Mouse (Mus musculus) midbrain, postnatal 0 days (tissue): Measurements from ENCODE around the gene C2cd2. TPM values are rescaled to one million over a fixed set of nuclear protein-coding genes. Genes with fewer than 3 reads are reported as not detected.
"Not testable (repeated sequence)": the region's sequence is repeated elsewhere in the genome, so short reads cannot be mapped to it uniquely, and the experiment has no call there.

Experiments used
- ATAC-seq: fragments of 200-750 bp; cut with Nextera tagmentation; 2 replicates; pipeline ENCODE4 v1.8.0; 2017; ENCODE audit warnings: moderate number of reproducible peaks, mild to moderate bottlenecking, moderate TSS enrichment, moderate library complexity; ENCODE audit not compliant: low FRiP score
- DNase-seq: peaks from one replicate; pipeline ENCODE4 v3.0.0-alpha.2; 2015; ENCODE audit warnings: low spot score
- H3K27ac ChIP-seq: fragments of 300-500 bp; sonication (generic); 2 replicates; pipeline ENCODE4 v1.5.1; 2014; ENCODE audit warnings: low read depth, mild to moderate bottlenecking, low read length, mixed read lengths
- H3K27me3 ChIP-seq: fragments of 300-500 bp; sonication (generic); 2 replicates; pipeline ENCODE4 v1.6.1; 2014; ENCODE audit warnings: low read length, control low read depth, mixed read lengths; ENCODE audit not compliant: insufficient read depth
- H3K36me3 ChIP-seq: fragments of 300-500 bp; sonication (generic); 2 replicates; pipeline ENCODE4 v1.6.1; 2014; ENCODE audit warnings: low read length, control low read depth, mixed read lengths; ENCODE audit not compliant: insufficient read depth
- H3K4me1 ChIP-seq: fragments of 300-500 bp; sonication (generic); 2 replicates; pipeline ENCODE4 v1.6.1; 2014; ENCODE audit warnings: mild to moderate bottlenecking, control low read depth, antibody characterized with exemption, low read length, mixed read lengths; ENCODE audit not compliant: insufficient read depth
- H3K4me2 ChIP-seq: fragments of 300-500 bp; sonication (generic); 2 replicates; pipeline ENCODE4 v1.6.1; 2014; ENCODE audit warnings: low read depth, mild to moderate bottlenecking, low read length, mixed read lengths; ENCODE audit not compliant: poor library complexity, severe bottlenecking
- H3K4me3 ChIP-seq: fragments of 300-500 bp; sonication (generic); 2 replicates; pipeline ENCODE4 v1.5.1; 2014; ENCODE audit warnings: low read depth, mild to moderate bottlenecking, low read length, moderate library complexity
- H3K9ac ChIP-seq: fragments of 300-500 bp; sonication (generic); replicated peaks from 2 replicates; pipeline ENCODE4 v1.6.1; 2014; ENCODE audit warnings: mild to moderate bottlenecking, low read length, moderate library complexity, mixed read lengths; ENCODE audit not compliant: poor library complexity, severe bottlenecking
- H3K9me3 ChIP-seq: fragments of 300-500 bp; sonication (generic); 2 replicates; pipeline ENCODE4 v1.6.1; 2016; ENCODE audit warnings: low read length, control low read depth
- CTCF ChIP-seq: IDR thresholded peaks from 2 replicates; pipeline ENCODE4 v1.5.1; 2016; ENCODE audit warnings: antibody characterized with exemption, mild to moderate bottlenecking
- WGBS: fragments of 180-500 bp; shearing (Covaris S2); extraction: QIAGEN DNeasy Blood & Tissue Kit; methylation state at CpG from one replicate; pipeline ENCODE4 v1.1.7; 2014; 5-methylcytosine and 5-hydroxymethylcytosine counted together
- polyA plus RNA-seq: library from polyadenylated mRNA; unstranded; fragments of >200 nt; fragmentation: Nextera tagmentation; extraction: Ambion mirVana; gene quantifications from 2 replicates; pipeline ENCODE4 v1.2.1, GENCODE M21; 2015
- total RNA-seq: library from RNA; depleted of rRNA; stranded (reverse); fragments of >200 nt; gene quantifications from 2 replicates; pipeline ENCODE4 v1.2.3, GENCODE M21; 2014

C2cd2 gene
- total and polyA plus RNA-seq, 2 experiments from 2014 or later, result 12.1 to 27.0 TPM

DNA sequence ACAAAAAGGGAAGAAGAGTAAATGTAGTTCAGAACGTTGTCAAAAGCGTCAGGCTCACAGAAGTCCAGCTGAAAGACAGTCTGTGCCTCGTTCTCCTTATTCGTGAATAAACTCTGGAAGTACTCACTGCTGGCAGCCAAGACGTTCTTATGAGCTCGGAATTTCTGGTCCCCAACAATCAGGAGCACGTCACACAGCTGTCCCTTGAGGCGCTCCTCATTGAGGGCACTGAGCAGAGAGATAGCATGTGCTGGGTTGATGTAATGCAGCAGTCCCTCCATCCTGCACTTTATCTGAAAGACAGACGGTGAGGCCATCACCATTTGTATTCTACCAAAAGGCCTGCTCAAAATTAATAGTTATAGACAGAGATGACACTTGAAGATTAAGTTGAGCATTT, 9.6 kb downstream of the C2cd2 start:
- TF ChIP-seq CTCF, result no peak
- WGBS, result 94% methylated on average over 9 of the region's 9 CpGs
- Histone ChIP-seq H3K4me2 (no peak overlapping the region), H3K27me3 (no peaks in the 10 kb centered on the region), H3K9ac (no peak overlapping the region), H3K27ac (no peak overlapping the region), H3K36me3 (peaks cover 49% of the 10 kb centered on the region), H3K4me3 (no peak overlapping the region), H3K4me1 (no peaks in the 10 kb centered on the region), H3K9me3 (no peaks in the 10 kb centered on the region)
- ATAC-seq, result no peak
- DNase-seq, result no peak

DNA sequence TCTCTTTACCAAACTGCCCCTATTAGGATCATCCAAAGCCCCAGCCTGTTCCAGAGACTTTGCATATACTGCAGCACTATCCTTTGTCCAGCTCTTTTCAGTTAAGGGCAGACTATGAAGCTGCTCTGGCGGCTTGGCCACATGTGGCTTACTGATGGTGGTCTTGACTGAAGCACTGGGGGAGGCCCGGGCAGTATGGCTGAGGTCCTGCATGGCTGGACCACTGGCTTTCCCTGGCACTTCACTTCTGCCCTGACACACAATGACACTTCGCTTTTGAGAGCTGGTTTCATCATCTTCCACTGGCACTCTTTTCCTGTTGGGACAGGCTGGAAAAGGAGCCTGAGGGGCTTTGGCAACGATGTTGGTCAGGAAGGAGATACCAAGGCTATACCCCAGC, 10.0 kb downstream of the C2cd2 start:
- Histone ChIP-seq H3K9ac (no peak overlapping the region), H3K4me3 (no peak overlapping the region), H3K4me1 (no peaks in the 10 kb centered on the region), H3K27me3 (no peaks in the 10 kb centered on the region), H3K36me3 (peaks cover 47% of the 10 kb centered on the region), H3K4me2 (no peak overlapping the region), H3K9me3 (no peaks in the 10 kb centered on the region), H3K27ac (no peak overlapping the region)
- 96% methylated on average over 4 of the region's 4 CpGs for WGBS
- DNase-seq, result no peak
- TF ChIP-seq CTCF, result no peak
- no peak for ATAC-seq

DNA sequence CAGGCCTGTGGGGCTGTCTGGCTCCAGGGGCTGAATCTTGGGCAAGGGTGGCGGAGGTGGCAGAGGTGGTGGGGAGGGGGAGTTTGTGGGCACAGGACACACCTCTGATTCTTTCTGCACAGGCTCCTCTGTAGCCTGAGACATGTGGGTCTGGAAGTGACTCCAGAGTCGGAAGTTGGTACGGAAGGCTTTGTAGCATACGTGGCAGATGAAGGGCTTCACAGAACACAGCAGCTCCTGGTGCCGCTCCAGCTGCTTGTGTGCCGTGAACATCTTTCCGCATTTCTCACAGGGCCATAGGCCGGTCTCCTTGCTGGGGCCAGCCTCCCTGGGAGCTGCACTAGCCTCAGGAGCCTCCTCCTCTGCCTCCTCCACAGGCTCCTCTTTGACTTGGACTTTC, 12.3 kb downstream of the C2cd2 start:
- H3K4me3 ChIP-seq, result no peak overlapping the region
- no peak overlapping the region for H3K4me2 ChIP-seq
- H3K27ac ChIP-seq, result no peak overlapping the region
- H3K9me3 ChIP-seq, result no peaks in the 10 kb centered on the region
- 97% methylated on average over 8 of the region's 8 CpGs for whole genome bisulfite sequencing
- no peak for DNase-seq
- no peak for TF ChIP-seq CTCF
- peaks cover 35% of the 10 kb centered on the region for H3K36me3 ChIP-seq
- no peaks in the 10 kb centered on the region for H3K27me3 ChIP-seq
- ATAC-seq, result no peak
- no peak overlapping the region for H3K9ac ChIP-seq
- no peaks in the 10 kb centered on the region for H3K4me1 ChIP-seq

DNA sequence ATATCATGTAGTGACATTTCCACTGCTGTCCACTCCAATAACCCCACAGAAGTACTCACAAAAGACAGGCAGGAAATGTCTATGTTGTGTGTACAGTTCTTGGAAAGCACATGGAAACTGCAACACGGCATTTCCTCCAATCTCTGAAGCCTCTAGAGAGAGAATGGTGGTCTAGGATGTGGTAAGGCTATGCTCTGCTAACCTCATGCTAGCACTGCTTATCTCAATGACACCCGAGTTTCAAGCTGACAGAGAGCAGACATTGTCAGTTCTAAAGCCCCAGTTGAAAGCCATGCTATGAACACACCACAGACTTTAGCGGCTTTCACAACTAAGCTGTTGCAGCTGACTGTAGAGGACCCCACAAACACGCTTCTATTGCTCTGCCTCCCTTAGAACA, 13.6 kb downstream of the C2cd2 start:
- H3K4me3 ChIP-seq, result no peak overlapping the region
- WGBS, result 89% methylated on average over 4 of the region's 4 CpGs
- ATAC-seq, result no peak
- H3K27ac ChIP-seq, result no peak overlapping the region
- H3K27me3 ChIP-seq, result no peaks in the 10 kb centered on the region
- H3K9me3 ChIP-seq, result no peaks in the 10 kb centered on the region
- DNase-seq, result no peak
- H3K4me1 ChIP-seq, result no peaks in the 10 kb centered on the region
- TF ChIP-seq CTCF, result no peak
- H3K4me2 ChIP-seq, result no peak overlapping the region
- peaks cover 30% of the 10 kb centered on the region for H3K36me3 ChIP-seq
- H3K9ac ChIP-seq, result no peak overlapping the region

DNA sequence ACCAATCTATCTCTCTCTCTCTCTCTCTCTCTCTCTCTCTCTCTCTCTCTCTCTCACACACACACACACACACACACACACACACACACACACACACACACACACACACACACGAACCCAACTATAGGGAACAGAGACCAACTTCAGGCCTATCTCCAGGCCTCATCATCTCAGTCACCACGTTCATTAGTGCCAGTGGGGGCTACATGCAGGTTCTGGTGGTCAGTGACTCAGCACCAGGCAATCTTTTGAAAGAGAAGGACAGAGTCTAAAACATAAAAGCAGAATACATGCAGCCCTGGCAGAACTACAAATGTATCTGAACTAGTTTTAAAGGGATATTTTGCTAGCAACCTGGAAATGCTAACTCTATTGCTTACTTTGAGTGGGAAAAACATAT, 15.4 kb downstream of the C2cd2 start:
- H3K4me3 ChIP-seq, H3K9ac ChIP-seq, DNase-seq, H3K27me3 ChIP-seq, H3K27ac ChIP-seq, H3K9me3 ChIP-seq, ATAC-seq, H3K4me1 ChIP-seq, H3K4me2 ChIP-seq: not testable (repeated sequence)
- WGBS, result 84% methylated on average over 2 of the region's 2 CpGs
- peaks cover 21% of the 10 kb centered on the region for H3K36me3 ChIP-seq

DNA sequence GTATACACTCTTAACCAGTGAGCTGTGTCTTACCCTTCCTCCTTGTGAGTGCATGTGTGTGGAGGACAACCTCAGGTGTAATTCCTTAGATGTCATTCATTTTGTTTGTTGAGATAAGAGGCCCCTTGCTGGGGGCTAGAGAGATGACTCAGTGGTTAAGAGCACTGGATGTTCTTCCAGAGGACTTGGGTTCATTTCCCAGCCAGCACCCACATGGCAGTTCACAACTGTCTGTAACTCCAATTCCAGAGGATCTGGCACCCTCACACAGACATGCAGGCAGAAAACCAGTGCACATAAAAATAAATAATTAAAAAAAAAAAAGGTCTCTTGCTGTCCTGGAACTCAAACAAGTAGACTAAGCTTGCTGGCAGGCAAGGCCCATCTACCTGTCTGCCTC, 20.6 kb downstream of the C2cd2 start:
- TF ChIP-seq CTCF, result no peak
- no peak overlapping the region for H3K4me2 ChIP-seq
- H3K27me3 ChIP-seq, result no peaks in the 10 kb centered on the region
- H3K9me3 ChIP-seq, result no peaks in the 10 kb centered on the region
- H3K9ac ChIP-seq, result no peak overlapping the region
- ATAC-seq, result no peak
- no peak overlapping the region for H3K27ac ChIP-seq
- H3K4me1 ChIP-seq, result no peaks in the 10 kb centered on the region
- no peak for DNase-seq
- no peak overlapping the region for H3K4me3 ChIP-seq
- H3K36me3 ChIP-seq, result no peaks in the 10 kb centered on the region

DNA sequence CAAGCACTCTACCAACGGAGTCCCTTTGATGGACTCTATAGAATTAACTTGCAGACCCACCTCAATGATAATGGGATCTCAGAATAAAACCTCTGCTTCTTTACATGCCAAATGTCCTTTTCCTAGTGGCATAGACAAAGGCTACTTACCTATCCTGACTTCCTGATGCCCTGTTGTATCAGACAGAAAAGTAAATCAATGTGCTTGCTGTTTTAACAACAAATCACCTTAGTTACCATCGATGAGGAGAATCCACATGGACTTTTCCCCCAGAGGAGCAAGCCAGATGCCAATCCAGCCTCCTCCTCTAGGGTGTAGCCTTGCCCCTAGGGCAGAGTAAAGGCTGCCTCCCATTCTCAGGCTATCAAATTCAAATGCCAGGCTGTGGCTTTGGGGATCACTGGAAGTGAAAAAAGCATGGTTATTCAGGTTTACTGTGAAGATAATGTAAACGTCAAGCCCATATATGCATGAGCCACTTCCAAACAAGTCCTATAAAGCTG, 21.9 kb downstream of the C2cd2 start:
- ATAC-seq (no peak), DNase-seq (no peak)
- Histone ChIP-seq H3K36me3 (no peaks in the 10 kb centered on the region), H3K4me2 (no peak overlapping the region), H3K9me3 (no peaks in the 10 kb centered on the region), H3K27ac (no peak overlapping the region), H3K4me1 (no peaks in the 10 kb centered on the region), H3K27me3 (no peaks in the 10 kb centered on the region), H3K9ac (no peak overlapping the region), H3K4me3 (no peak overlapping the region)
- 86% methylated on average over 3 of the region's 3 CpGs for WGBS
- no peak for TF ChIP-seq CTCF
